Mouse (Mus musculus): Measurements from ENCODE around the gene Ccdc158.

DNA sequence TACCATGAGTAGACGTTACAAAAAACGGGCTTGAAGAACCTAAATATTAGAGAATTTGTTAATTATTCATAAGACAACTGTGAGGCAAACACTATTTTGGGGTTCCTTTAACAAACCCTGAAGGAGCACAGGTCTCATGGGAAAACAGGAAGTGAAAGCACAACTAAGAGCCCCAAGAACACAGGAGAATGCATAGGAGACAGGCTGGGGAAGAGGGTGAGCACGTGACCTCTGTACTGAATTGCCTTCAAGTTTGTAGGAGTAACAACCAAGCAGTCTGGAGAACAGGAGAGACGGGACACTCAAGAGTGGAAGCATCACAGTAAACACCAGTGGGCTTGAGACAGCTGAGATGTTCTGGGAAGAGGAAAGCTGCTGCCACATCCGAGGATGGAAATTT is 8.2 kb downstream of the Ccdc158 start:
- no peak for TF ChIP-seq POLR2A (IDR thresholded peaks at IDR 0.05; ENCODE audit: low read depth, low read length)
- TF ChIP-seq CTCF (IDR thresholded peaks at IDR 0.05; ENCODE audit: borderline replicate concordance, insufficient read depth, low read length), result no peak
